Mouse (Mus musculus): Measurements from ENCODE around the gene Zfp64. TPM values are rescaled to one million over a fixed set of nuclear protein-coding genes. Genes with fewer than 3 reads are reported as not detected.
A peak's percentile ranks its signal among the peaks of the same experiment; 100 is the strongest.

Zfp64 gene
- polyA plus RNA-seq, 1 experiment from 2014 or later: 21.6 TPM

DNA sequence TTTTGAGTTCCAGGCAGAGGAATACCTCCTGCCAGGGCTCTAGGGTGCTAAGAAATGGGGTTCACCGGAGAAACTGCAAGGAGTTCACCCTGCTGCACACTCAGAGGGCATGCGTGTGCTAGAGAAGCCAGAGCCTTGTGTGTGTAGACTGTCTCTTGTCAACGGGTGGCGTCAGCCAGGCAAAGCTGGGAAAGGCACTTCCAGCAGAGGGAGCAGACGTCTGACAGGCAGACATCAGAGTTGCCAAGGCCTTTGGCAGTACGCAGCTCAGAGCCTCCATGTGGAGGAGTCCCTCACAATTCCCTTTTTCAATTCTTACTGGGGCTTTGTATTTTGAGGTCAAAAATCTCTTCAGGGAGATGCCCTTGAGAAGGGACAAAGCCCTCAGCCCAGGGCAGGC lies 6.9 kb downstream of the Zfp64 start:
- ChIA-PET CTCF (interaction anchor here (1.2 kb wide), 1 partner anchor 47 kb away, joined by 4 read pairs; no protein-coding TSS in a partner anchor), POLR2A (no interaction called here)
- no peak for TF ChIP-seq CTCF (IDR thresholded peaks at IDR 0.05)
- no peaks in the 10 kb centered on the region for H3K27me3 ChIP-seq
- no peak for DNase-seq (ENCODE audit: low read depth, low spot score)
- in situ Hi-C loops (cut with MboI; ENCODE audit: low pct_unique_long_range_greater_than_20kb): no loop called here
- ATAC-seq: no peak

DNA sequence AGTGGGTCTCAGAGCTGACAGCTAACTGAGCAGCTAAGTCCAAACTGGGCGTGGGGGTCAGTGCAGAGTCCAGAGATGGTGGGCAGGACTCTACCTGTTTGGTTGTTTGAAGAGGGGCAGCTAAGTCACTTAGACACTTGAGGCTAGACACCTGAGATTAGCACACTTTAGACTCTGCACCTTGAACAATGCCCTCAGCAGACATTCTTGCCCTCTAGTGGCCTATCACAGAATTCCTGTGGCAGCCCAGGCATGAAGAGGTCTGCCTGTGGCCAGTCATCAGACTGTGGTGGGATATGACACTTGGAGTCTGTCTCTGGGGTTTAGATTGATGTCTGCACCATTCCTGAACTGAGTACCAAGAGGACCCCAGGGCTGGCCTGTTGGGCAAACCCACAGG lies 7.7 kb downstream of the Zfp64 start:
- in situ Hi-C loops (cut with MboI; ENCODE audit: low pct_unique_long_range_greater_than_20kb): no loop called here
- ATAC-seq: peak; percentile 59

DNA sequence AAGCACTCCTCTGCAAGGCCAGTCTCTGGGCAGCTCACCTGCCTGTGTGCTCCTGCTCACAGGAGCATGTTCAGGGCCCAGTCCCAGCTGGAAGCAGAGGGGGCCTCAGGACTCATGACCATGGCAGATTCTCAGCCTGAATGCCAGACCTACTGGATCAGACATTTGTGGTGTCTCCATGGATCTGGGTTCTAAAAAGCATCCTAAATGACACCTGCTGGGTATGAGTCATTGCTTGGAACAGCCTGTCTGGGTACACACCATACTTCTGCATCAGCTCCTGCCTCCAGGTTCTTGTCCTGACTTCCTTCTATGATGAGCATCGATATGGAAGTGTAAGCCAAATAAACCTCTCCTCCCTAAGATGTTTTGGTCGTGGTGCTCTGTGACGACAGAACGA lies 11.4 kb downstream of the Zfp64 start:
- no peak for DNase-seq (ENCODE audit: low read depth, low spot score)
- TF ChIP-seq CTCF (IDR thresholded peaks at IDR 0.05): no peak
- in situ Hi-C loops (cut with MboI; ENCODE audit: low pct_unique_long_range_greater_than_20kb): no loop called here
- ChIA-PET CTCF (interaction anchor here (1.6 to 2.1 kb wide), 2 partner anchors 15 to 41 kb away, joined by 3 to 6 read pairs; no protein-coding TSS in a partner anchor), POLR2A (interaction anchor here (1.5 kb wide), 1 partner anchor 9 kb away, joined by 3 read pairs; no protein-coding TSS in a partner anchor)
- no peaks in the 10 kb centered on the region for H3K27me3 ChIP-seq
- no peak for ATAC-seq

More for the DNA sequence above, 7.7 kb downstream of the Zfp64 start:
- TF ChIP-seq CTCF (IDR thresholded peaks at IDR 0.05): no peak
- ChIA-PET CTCF (interaction anchor here (1.2 kb wide), 2 partner anchors 25 to 46 kb away, joined by 3 to 4 read pairs; no protein-coding TSS in a partner anchor), POLR2A (no interaction called here)
- DNase-seq (ENCODE audit: low read depth, low spot score): no peak
- H3K27me3 ChIP-seq: no peaks in the 10 kb centered on the region

DNA sequence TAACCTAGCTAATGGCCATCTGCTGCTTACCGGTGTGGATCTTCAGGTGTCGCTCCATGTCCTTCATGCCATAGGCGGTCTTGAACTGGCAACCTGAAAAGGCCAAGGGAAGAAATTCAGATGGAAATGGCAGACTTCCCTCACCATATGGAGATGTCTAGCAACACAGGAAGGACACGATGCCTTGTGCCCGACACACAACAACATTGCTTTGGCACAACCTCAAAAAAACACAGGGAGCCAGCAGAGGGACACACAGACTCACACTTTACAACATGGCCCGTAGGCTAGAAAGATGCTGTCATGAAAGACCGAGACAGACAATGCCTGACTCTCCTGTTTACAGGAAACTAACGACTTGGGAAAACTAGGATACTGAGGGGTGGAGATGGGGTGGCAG lies 15.4 kb downstream of the Zfp64 start:
- POLR2A ChIA-PET: no interaction called here
- no peak for TF ChIP-seq CTCF (IDR thresholded peaks at IDR 0.05)
- CTCF ChIA-PET: no interaction called here

DNA sequence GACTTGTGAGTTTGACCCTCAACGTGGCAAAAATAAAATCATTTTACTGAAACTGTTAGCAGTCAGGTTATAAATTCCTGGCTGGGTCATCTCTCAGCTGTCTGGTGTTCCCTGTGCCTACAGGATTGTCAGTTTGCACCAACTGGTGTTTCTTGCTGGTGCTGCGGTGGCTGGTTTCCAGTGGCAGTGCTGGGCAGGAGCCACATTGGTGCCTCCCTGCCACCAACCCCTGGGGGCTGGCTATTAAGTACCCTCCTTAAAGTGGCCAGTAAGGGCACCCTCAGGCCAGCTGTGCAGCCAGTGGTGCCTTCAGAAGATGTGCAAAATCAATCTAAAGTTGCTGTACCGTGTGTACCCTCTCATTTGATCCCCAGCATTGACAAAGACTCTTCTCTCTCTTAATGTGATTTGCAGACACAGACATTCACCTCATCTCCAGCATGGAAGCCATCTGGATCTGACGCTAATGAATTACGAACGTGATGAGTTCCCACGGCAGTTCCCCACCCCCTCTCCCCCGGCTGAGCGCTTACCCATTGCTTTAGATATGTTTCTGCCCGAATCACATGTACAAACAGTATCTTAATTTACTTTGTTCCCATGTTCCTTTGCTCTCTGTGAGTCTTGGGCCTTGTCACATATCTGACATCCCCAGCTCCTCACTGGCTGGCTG lies 16.0 kb downstream of the Zfp64 start:
- CTCF ChIA-PET: no interaction called here
- in situ Hi-C loops (cut with MboI; ENCODE audit: low pct_unique_long_range_greater_than_20kb): no loop called here
- no peak for DNase-seq (ENCODE audit: low read depth, low spot score)
- H3K27me3 ChIP-seq: no peaks in the 10 kb centered on the region
- POLR2A ChIA-PET: no interaction called here
- ATAC-seq: no peak
- TF ChIP-seq CTCF (IDR thresholded peaks at IDR 0.05): no peak

More for the DNA sequence above, 15.4 kb downstream of the Zfp64 start:
- in situ Hi-C loops (cut with MboI; ENCODE audit: low pct_unique_long_range_greater_than_20kb): no loop called here
- ATAC-seq (no peak), DNase-seq (ENCODE audit: low read depth, low spot score) (no peak)
- H3K27me3 ChIP-seq: no peaks in the 10 kb centered on the region

DNA sequence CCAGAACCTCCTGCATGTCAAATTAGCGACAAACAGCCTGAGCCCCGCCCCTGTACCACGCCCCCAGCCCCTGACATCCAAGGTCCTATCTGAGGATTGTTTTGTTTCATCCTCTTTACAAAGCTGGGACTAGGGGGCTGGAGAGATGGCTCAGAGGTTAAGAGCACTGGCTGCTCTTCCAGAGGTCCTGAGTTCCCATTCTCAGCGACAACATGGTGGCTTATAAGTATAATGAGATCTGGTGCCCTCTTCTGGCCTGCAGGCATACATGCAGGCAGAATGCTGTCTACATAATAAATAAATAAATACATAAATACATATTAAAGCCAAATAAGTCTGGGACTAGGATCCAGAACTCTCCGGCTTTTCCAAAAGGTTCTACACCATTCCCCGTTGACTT lies 18.5 kb downstream of the Zfp64 start:
- H3K27me3 ChIP-seq: no peaks in the 10 kb centered on the region
- in situ Hi-C loops (cut with MboI; ENCODE audit: low pct_unique_long_range_greater_than_20kb): no loop called here
- DNase-seq (ENCODE audit: low read depth, low spot score): no peak
- ATAC-seq: no peak
- ChIA-PET POLR2A (no interaction called here), CTCF (interaction anchor here (0.9 to 2.0 kb wide), 3 partner anchors 8 to 17 kb away, joined by 3 to 7 read pairs (median 4); no protein-coding TSS in a partner anchor)
- TF ChIP-seq CTCF (IDR thresholded peaks at IDR 0.05): peak; percentile 57

DNA sequence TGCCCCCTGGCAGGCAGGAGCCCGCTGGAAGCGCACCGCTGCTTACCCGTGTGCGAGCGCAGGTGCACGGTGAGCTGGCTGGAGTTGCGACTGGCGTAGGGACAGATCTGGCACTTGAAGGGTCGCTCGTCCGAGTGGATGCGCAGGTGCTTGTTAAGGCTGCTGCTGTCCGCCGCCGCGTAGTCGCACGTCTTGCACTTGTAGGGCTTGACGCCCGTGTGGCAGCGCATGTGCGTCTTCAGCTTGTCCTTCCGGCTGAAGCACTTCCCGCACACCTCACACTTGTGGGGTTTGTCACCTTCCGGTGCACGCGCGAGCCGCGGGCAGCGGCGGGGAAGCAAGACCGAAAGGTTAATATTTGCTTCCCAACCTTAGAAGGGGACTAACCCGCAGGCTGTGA lies 20.2 kb downstream of the Zfp64 start:
- ChIA-PET POLR2A (interaction anchor here (1.2 kb wide), 1 partner anchor 9 kb away, joined by 3 read pairs; no protein-coding TSS in a partner anchor), CTCF (interaction anchor here (1.3 to 2.0 kb wide), 2 partner anchors 11 to 18 kb away, joined by 3 to 7 read pairs; no protein-coding TSS in a partner anchor)
- no peaks in the 10 kb centered on the region for H3K27me3 ChIP-seq
- no peak for DNase-seq (ENCODE audit: low read depth, low spot score)
- ATAC-seq: no peak
- no peak for TF ChIP-seq CTCF (IDR thresholded peaks at IDR 0.05)
- in situ Hi-C loops (cut with MboI; ENCODE audit: low pct_unique_long_range_greater_than_20kb): no loop called here

DNA sequence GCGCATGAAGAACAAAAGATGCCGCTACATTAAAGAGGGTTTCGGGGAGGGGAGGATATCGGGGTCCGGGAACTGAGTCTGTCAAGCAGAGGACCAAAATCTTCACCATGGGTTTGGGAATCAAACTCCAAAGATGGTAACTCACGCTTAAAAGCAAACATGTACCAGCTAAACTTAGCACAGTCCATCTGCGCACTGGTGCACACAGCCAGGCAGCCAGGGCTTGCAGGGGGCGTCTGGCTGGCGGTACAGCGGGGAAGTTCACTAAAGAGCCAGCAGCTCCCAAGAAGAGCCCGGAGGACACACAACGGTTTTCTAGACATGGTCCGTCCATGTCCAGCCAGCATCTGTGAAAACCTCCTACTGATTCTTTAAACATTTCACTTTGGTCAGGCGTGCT lies 23.7 kb downstream of the Zfp64 start:
- DNase-seq (ENCODE audit: low read depth, low spot score) (no peak), ATAC-seq (no peak)
- ChIA-PET POLR2A (no interaction called here), CTCF (interaction anchor here (1.1 to 1.2 kb wide), 2 partner anchors 7 to 28 kb away, joined by 3 to 4 read pairs; no protein-coding TSS in a partner anchor)
- TF ChIP-seq CTCF (IDR thresholded peaks at IDR 0.05): no peak
- in situ Hi-C loops (cut with MboI; ENCODE audit: low pct_unique_long_range_greater_than_20kb): no loop called here
- no peaks in the 10 kb centered on the region for H3K27me3 ChIP-seq

DNA sequence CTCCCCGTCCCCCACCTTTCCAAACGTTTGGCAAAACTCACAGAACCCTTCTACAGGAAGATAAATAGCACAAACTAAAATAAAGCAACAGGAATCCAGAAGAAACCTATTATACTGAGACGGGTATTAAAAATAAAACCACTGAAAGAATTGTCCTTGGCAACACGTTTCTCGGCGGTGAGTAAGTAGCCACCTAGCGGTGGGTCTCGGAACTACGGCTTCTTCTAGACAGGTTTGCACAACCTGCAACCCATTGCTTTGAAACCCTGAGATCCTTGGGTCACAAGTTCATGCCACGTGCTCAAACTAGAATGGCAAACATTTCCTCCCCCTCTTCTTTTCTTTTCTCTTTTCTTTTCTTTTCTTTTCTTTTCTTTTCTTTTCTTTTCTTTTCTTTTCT lies 25.7 kb downstream of the Zfp64 start:
- peak; percentile 83 for TF ChIP-seq CTCF (IDR thresholded peaks at IDR 0.05)

DNA sequence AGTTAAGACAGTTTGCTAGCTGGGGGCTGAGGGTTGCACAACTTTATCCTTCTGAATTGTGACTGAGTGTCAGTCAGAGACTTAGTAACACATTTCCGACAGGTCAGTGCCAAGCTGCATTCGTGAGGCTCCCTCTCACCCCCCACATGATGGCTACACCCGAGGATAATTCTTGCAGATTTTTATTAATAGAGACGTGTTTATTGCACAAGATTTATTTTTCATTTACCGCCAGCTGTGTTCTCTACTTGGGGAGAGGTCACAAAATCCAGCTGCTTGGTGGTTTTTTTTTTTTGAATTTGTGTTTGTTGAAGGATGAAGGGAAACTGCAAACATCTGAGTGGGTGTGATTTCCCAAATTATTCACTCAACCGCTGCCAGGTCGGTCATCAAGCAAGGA lies 28.0 kb downstream of the Zfp64 start:
- POLR2A ChIA-PET: no interaction called here
- ATAC-seq (no peak), DNase-seq (ENCODE audit: low read depth, low spot score) (no peak)

More for the DNA sequence above, 25.7 kb downstream of the Zfp64 start:
- in situ Hi-C loops (cut with MboI; ENCODE audit: low pct_unique_long_range_greater_than_20kb): no loop called here
- ChIA-PET CTCF (interaction anchor here (1.0 kb wide), 1 partner anchor 14 kb away, joined by 3 read pairs; no protein-coding TSS in a partner anchor), POLR2A (no interaction called here)
- no peak for DNase-seq (ENCODE audit: low read depth, low spot score)
- ATAC-seq: no peak
- H3K27me3 ChIP-seq: no peaks in the 10 kb centered on the region

DNA sequence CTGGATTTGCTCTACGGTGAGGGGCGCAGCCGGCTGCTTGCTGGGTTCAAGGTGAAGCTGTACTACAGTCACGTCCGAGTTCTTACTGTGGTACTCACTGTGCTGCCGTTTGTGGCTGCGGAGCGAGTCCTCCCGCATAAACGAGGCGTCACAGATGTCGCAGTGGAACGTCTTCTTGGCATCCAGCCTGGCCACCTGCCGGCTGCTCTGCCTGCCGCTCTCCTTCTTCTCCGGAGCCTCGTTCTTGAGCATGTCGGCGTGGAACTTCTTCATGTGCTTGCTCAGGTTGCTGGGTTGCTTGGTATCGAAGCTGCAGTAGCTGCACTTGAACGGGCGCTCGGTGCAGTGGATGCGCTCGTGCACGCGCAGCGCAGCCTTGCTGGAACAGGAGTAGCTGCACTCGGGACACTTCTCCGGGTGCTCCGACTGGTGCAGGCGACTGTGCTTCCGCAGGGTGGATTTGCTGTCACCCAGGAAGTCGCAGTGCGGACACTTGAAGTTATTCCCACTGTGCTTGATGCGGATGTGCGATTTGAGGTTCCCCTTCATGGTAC lies 29.1 kb downstream of the Zfp64 start:
- ChIA-PET POLR2A (no interaction called here), CTCF (no interaction called here)
- no peaks in the 10 kb centered on the region for H3K27me3 ChIP-seq
- in situ Hi-C loops (cut with MboI; ENCODE audit: low pct_unique_long_range_greater_than_20kb): no loop called here
- DNase-seq (ENCODE audit: low read depth, low spot score): no peak
- no peak for ATAC-seq
- TF ChIP-seq CTCF (IDR thresholded peaks at IDR 0.05): no peak

More for the DNA sequence above, 28.0 kb downstream of the Zfp64 start:
- no peak for TF ChIP-seq CTCF (IDR thresholded peaks at IDR 0.05)
- CTCF ChIA-PET: interaction anchor here (2.4 kb wide), 1 partner anchor 24 kb away, joined by 10 read pairs; no protein-coding TSS in a partner anchor
- in situ Hi-C loops (cut with MboI; ENCODE audit: low pct_unique_long_range_greater_than_20kb): no loop called here
- no peaks in the 10 kb centered on the region for H3K27me3 ChIP-seq
